Comparison of ENCODE assay signal across 11 mouse cellular contexts in genomic region chr5:124022365-124022764, GRCm38 (mm10). TPM values are rescaled to one million over a fixed set of nuclear protein-coding genes. Genes with fewer than 3 reads are reported as not detected.
DNase-seq lines count a peak whose midpoint lies in the region; TF ChIP-seq lines count a peak whose summit lies in the region.
"Had no signal": no experiment of that assay in that cellular context is flagged by ENCODE, and none has a peak within 500 bp of the region (broad histone marks: within the 10 kb centered on the region; RNA-seq: fewer than 3 reads in every experiment).

No protein-coding gene starts in this region.

- TF ChIP-seq CTCF in spleen, adult 2 months (IDR thresholded peaks at IDR 0.05; ENCODE audit: extremely low read depth, insufficient read depth, insufficient read length, insufficient replicate concordance) = no peak
- TF ChIP-seq CTCF in small intestine, adult 2 months (IDR thresholded peaks at IDR 0.05; ENCODE audit: extremely low read depth, insufficient read length, insufficient replicate concordance, low read depth, low read length) = no peak

- no peak for DNase-seq in heart, embryonic 10.5 days (ENCODE audit: low spot score)
- no peak for DNase-seq in heart, postnatal 36 days
- DNase-seq in spleen, adult 2 months (ENCODE audit: low read depth in 1 of 2, low spot score in 2 of 2) = no peak
- DNase-seq in spleen, adult 18-20 months = no peak
- peak; percentile 84 for DNase-seq in induced T-regulatory cell, adult 2 months (ENCODE audit: low read depth)
- DNase-seq in kidney, adult 8-10 months = no peak
- no peak for DNase-seq in heart, adult 11 months
- DNase-seq: adrenal gland, postnatal 25 days had no signal

- H3K4me1 ChIP-seq in heart, embryonic 10.5 days = peaks cover 97% of the 10 kb centered on the region
- H3K4me1 ChIP-seq in spleen, adult 2 months (ENCODE audit: control insufficient read depth, insufficient read depth, insufficient read length) = peaks cover 74% of the 10 kb centered on the region
- peaks cover 29% of the 10 kb centered on the region for H3K4me1 ChIP-seq in small intestine, adult 2 months (ENCODE audit: control insufficient read depth, insufficient read depth, insufficient read length, low read length)

- intact Hi-C loops in heart, postnatal 36 days (cut with DNase I) = no loop called here

- H3K4me3 ChIP-seq in heart, embryonic 10.5 days = no peak overlapping the region
- peak overlapping the region; percentile 17; the same call in 1 of the 2 replicates for H3K4me3 ChIP-seq in spleen, adult 2 months (ENCODE audit: extremely low read depth, insufficient read depth, insufficient read length)
- no peak overlapping the region for H3K4me3 ChIP-seq in small intestine, adult 2 months (ENCODE audit: low read depth, low read length)
- H3K4me3 ChIP-seq: forebrain, embryonic 10.5 days had no signal

- 31% methylated on average over 7 of the region's 7 CpGs for WGBS in heart, embryonic 10.5 days
- WGBS in spleen, adult 2 months = 3% methylated on average over 7 of the region's 7 CpGs
- WGBS in small intestine, adult 2 months = 64% methylated on average over 7 of the region's 7 CpGs

- TF ChIP-seq POLR2A in spleen, adult 2 months (IDR thresholded peaks at IDR 0.05; ENCODE audit: low read depth, low read length) = no peak
- TF ChIP-seq POLR2A in small intestine, adult 2 months (IDR thresholded peaks at IDR 0.05; ENCODE audit: low read depth, low read length) = no peak

- H3K36me3 ChIP-seq in heart, embryonic 10.5 days = peaks cover 28% of the 10 kb centered on the region
- no peaks in the 10 kb centered on the region for H3K36me3 ChIP-seq in spleen, adult 2 months (ENCODE audit: control insufficient read depth, insufficient read depth, low read length)
- peaks cover 2% of the 10 kb centered on the region; the same call in 1 of the 2 replicates for H3K36me3 ChIP-seq in small intestine, adult 2 months (ENCODE audit: control insufficient read depth, insufficient read depth, low read length)

- H3K9me3 ChIP-seq in heart, embryonic 10.5 days = no peaks in the 10 kb centered on the region
- H3K9me3 ChIP-seq: forebrain, embryonic 10.5 days had no signal

- H3K27ac ChIP-seq in heart, embryonic 10.5 days = peak overlapping the region; percentile 72
- H3K27ac ChIP-seq in spleen, adult 2 months (ENCODE audit: insufficient read depth, low read length) = peak overlapping the region; percentile 87
- H3K27ac ChIP-seq in small intestine, adult 2 months (ENCODE audit: insufficient read depth, low read depth, low read length) = peak overlapping the region; percentile 33; the same call in 1 of the 2 replicates

- H3K27me3 ChIP-seq in heart, embryonic 10.5 days (ENCODE audit: insufficient read depth, poor library complexity, severe bottlenecking) = no peaks in the 10 kb centered on the region
- H3K27me3 ChIP-seq in spleen, adult 2 months (ENCODE audit: control insufficient read depth, insufficient read depth, low read length) = no peaks in the 10 kb centered on the region
- no peaks in the 10 kb centered on the region for H3K27me3 ChIP-seq in small intestine, adult 2 months (ENCODE audit: control insufficient read depth, insufficient read depth, low read length)
- H3K27me3 ChIP-seq: Patski had no signal

RNA-seq across cellular contexts. Expression of gene Vps37b, which starts 9.7 kb away (rescaled TPM):
- 54.0 and 61.4 TPM in 2 replicates for polyA plus RNA-seq in heart, embryonic 10.5 days (2016; fragmentation: Nextera tagmentation; extraction: Ambion mirVana)
- total RNA-seq in heart, postnatal 36 days (2021) = 10 to 100 TPM; 19.6 to 25.0 TPM
- polyA plus RNA-seq in spleen, adult 2 months (2012; rRNA removed) = 58.1 and 72.8 TPM in 2 replicates
- polyA plus RNA-seq in small intestine, adult 2 months (2012; rRNA removed) = 35.9 and 55.6 TPM in 2 replicates

RNA-seq across cellular contexts. Expression of gene Hip1r, which starts 48.9 kb away (rescaled TPM):
- 6.5 and 8.4 TPM in 2 replicates for polyA plus RNA-seq in heart, embryonic 10.5 days (2016; fragmentation: Nextera tagmentation; extraction: Ambion mirVana)
- total RNA-seq in heart, postnatal 36 days (2021) = 10 to 100 TPM in 1 of 2 experiments, 1 to 10 TPM in 1; 8.6 to 17.0 TPM
- polyA plus RNA-seq in spleen, adult 2 months (2012; rRNA removed) = 46.3 and 59.2 TPM in 2 replicates
- polyA plus RNA-seq in small intestine, adult 2 months (2012; rRNA removed) = 30.3 and 40.9 TPM in 2 replicates

Comparison
In these comparisons a context has a peak if more than half of its experiments do, and no peak if none do; other contexts are left out.
1. H3K27ac ChIP-seq: peak in every context shown above with its lines; median percentile 87 in spleen, adult 2 months; 72 in heart, embryonic 10.5 days; 33 in small intestine, adult 2 months.